Mouse (Mus musculus) ES-E14 (cell line): ENCODE results near the gene Crhr1. TPM values are rescaled to one million over a fixed set of nuclear protein-coding genes. Genes with fewer than 3 reads are reported as not detected.
"Not testable (repeated sequence)": the region's sequence is repeated elsewhere in the genome, so short reads cannot be mapped to it uniquely, and the experiment has no call there.

Experiments
- DNase-seq: peaks from one replicate; pipeline ENCODE4 v3.0.0-alpha.2; 2013; ENCODE audit warnings: low read depth, low spot score
- H3K27ac ChIP-seq: 2 replicates; pipeline ENCODE4 v1.5.1; 2012; ENCODE audit warnings: low read depth, mild to moderate bottlenecking, low read length, moderate library complexity, mixed read lengths; ENCODE audit not compliant: poor library complexity, insufficient read depth, severe bottlenecking
- H3K36me3 ChIP-seq: 2 replicates; pipeline ENCODE4 v1.6.1; 2012; ENCODE audit warnings: mild to moderate bottlenecking, low read length, moderate library complexity, mixed read lengths; ENCODE audit not compliant: control insufficient read depth, poor library complexity, insufficient read depth, severe bottlenecking
- H3K4me1 ChIP-seq, 2 experiments: fragments of 150-350 bp in 1 of 2; sonication (generic) in 1 of 2; 2 replicates each; pipeline ENCODE4 v1.6.1; 2012; ENCODE audit warnings: low read length in 2 of 2, mild to moderate bottlenecking in 1 of 2, mixed read lengths in 1 of 2; ENCODE audit not compliant: control insufficient read depth in 2 of 2, insufficient read depth in 2 of 2, poor library complexity in 1 of 2
- H3K4me3 ChIP-seq, 2 experiments: fragments of 150-350 bp in 1 of 2; sonication (generic) in 1 of 2; 2 replicates each; pipeline ENCODE4 v1.5.1; 2012; ENCODE audit warnings: low read length in 2 of 2, low read depth in 1 of 2, mild to moderate bottlenecking in 1 of 2, mixed read lengths in 1 of 2; ENCODE audit not compliant: insufficient read depth in 1 of 2, poor library complexity in 1 of 2, severe bottlenecking in 1 of 2
- H3K9ac ChIP-seq: 2 replicates; pipeline ENCODE4 v1.6.1; 2012; ENCODE audit warnings: low read depth, mild to moderate bottlenecking, low read length, mixed read lengths; ENCODE audit not compliant: poor library complexity, insufficient read depth, severe bottlenecking
- H3K9me3 ChIP-seq: fragments of 150-350 bp; sonication (generic); 2 replicates; pipeline ENCODE4 v1.6.1; 2012; ENCODE audit warnings: low read depth, mild to moderate bottlenecking, low read length; ENCODE audit not compliant: control insufficient read depth, insufficient read depth
- CHD2 ChIP-seq: IDR thresholded peaks from 2 replicates; pipeline ENCODE4 v1.6.1; 2014; ENCODE audit warnings: mild to moderate bottlenecking, low read depth, low read length, inconsistent platforms
- HCFC1 ChIP-seq: IDR thresholded peaks from 2 replicates; pipeline ENCODE4 v1.6.1; 2012; ENCODE audit warnings: low read length, inconsistent platforms, borderline replicate concordance; ENCODE audit not compliant: insufficient read depth
- MAFK ChIP-seq: IDR thresholded peaks from 2 replicates; pipeline ENCODE4 v1.6.1; 2014; ENCODE audit warnings: mild to moderate bottlenecking, low read depth, low read length, inconsistent platforms; ENCODE audit not compliant: insufficient read depth
- ZC3H11A ChIP-seq: IDR thresholded peaks from 2 replicates; pipeline ENCODE4 v1.6.1; 2012; ENCODE audit warnings: low read depth, mild to moderate bottlenecking, inconsistent platforms, low read length, borderline replicate concordance
- ZNF384 ChIP-seq: IDR thresholded peaks from 2 replicates; pipeline ENCODE4 v1.6.1; 2012; ENCODE audit warnings: low read depth, low read length, inconsistent platforms
- in situ Hi-C, 2 experiments: fragments of 600-800 bp; cut with MboI; formaldehyde crosslinking; loops; one replicate each; pipeline ENCODE4 v1.15.1; 2025; ENCODE audit warnings: low sequenced_read_pairs in 2 of 2, inconsistent platforms in 1 of 2; ENCODE audit not compliant: unreplicated experiment in 2 of 2
- total RNA-seq: library from RNA; depleted of rRNA; stranded (reverse); fragments of 300-350 nt; gene quantifications from 2 replicates; pipeline ENCODE4 v1.2.3, GENCODE M21; 2012

Gene Crhr1
- total RNA-seq, 1 experiment = 0.09 TPM

- Histone ChIP-seq H3K4me3 (no peak overlapping the region), H3K9ac (no peak overlapping the region), H3K27ac (no peak overlapping the region), H3K9me3 (no peaks in the 10 kb centered on the region), H3K36me3 (no peaks in the 10 kb centered on the region), H3K4me1 (no peaks in the 10 kb centered on the region)
- no peak for DNase-seq
- in situ Hi-C loops = no loop called here
- TF ChIP-seq ZNF384 = no peak
- no peak for TF ChIP-seq ZC3H11A
- no peak for TF ChIP-seq MAFK
- no peak for TF ChIP-seq CHD2
- no peak for TF ChIP-seq HCFC1
Observed at GRCm38 (mm10) chr11:104209041-104209440, 76.4 kb downstream of the Crhr1 start.

GRCm38 (mm10) chr11:104211251-104211650 is 78.6 kb downstream of the Crhr1 start:
- H3K36me3 ChIP-seq = no peaks in the 10 kb centered on the region
- H3K27ac ChIP-seq = no peak overlapping the region
- no peak overlapping the region for H3K4me3 ChIP-seq
- H3K9ac ChIP-seq = no peak overlapping the region
- no peaks in the 10 kb centered on the region for H3K9me3 ChIP-seq
- no peaks in the 10 kb centered on the region for H3K4me1 ChIP-seq
- no peak for TF ChIP-seq MAFK
- DNase-seq = no peak
- in situ Hi-C loops = no loop called here

GRCm38 (mm10) chr11:104214128-104214527 is 81.5 kb downstream of the Crhr1 start:
- H3K9ac ChIP-seq, in situ Hi-C loops, H3K4me1 ChIP-seq, H3K9me3 ChIP-seq, H3K4me3 ChIP-seq, H3K27ac ChIP-seq, H3K36me3 ChIP-seq, DNase-seq: not testable (repeated sequence)
- 0 out of 2 replicates have a peak, but pooled peaks have one; percentile 9 for TF ChIP-seq ZC3H11A

- no peak for DNase-seq
- TF ChIP-seq CHD2 = no peak
- TF ChIP-seq MAFK = no peak
- TF ChIP-seq HCFC1 = no peak
- TF ChIP-seq ZC3H11A = no peak
- TF ChIP-seq ZNF384 = no peak
- H3K9ac ChIP-seq = no peak overlapping the region
- no peak overlapping the region for H3K27ac ChIP-seq
- in situ Hi-C loops = no loop called here
- H3K9me3 ChIP-seq = no peaks in the 10 kb centered on the region
- no peaks in the 10 kb centered on the region for H3K4me1 ChIP-seq
- no peaks in the 10 kb centered on the region for H3K36me3 ChIP-seq
- H3K4me3 ChIP-seq = no peak overlapping the region
Observed at GRCm38 (mm10) chr11:104218075-104218474, 85.4 kb downstream of the Crhr1 start.

GRCm38 (mm10) chr11:104220291-104220690 is 87.6 kb downstream of the Crhr1 start:
- no peak for DNase-seq
- TF ChIP-seq HCFC1 (no peak), MAFK (no peak), ZNF384 (no peak), ZC3H11A (no peak), CHD2 (no peak)
- Histone ChIP-seq H3K36me3 (no peaks in the 10 kb centered on the region), H3K9me3 (no peaks in the 10 kb centered on the region), H3K4me1 (peaks cover 0 to 3% of the 10 kb centered on the region in 2 experiments; a peak in 1 of 4 replicates), H3K9ac (no peak overlapping the region), H3K4me3 (no peak overlapping the region), H3K27ac (no peak overlapping the region)
- in situ Hi-C loops = no loop called here
